Mouse (Mus musculus) intestine, embryonic 14.5 days (tissue): ENCODE data around the gene Ccdc182. TPM values are rescaled to one million over a fixed set of nuclear protein-coding genes. Genes with fewer than 3 reads are reported as not detected.

Experiments
- ATAC-seq: fragments of 200-750 bp; cut with Nextera tagmentation; replicated peaks from 2 replicates; pipeline ENCODE4 v1.8.0; 2017; ENCODE audit warnings: low read depth, moderate number of reproducible peaks, moderate TSS enrichment, moderate library complexity; ENCODE audit not compliant: low FRiP score, low TSS enrichment
- DNase-seq: peaks from one replicate; pipeline ENCODE4 v3.0.0-alpha.2; 2018; ENCODE audit warnings: low spot score
- H3K27ac ChIP-seq: fragments of 300-500 bp; sonication (generic); 2 replicates; pipeline ENCODE4 v1.5.1; 2014; ENCODE audit warnings: low read depth, mild to moderate bottlenecking, control low read depth
- H3K27me3 ChIP-seq: fragments of 300-500 bp; sonication (generic); replicated peaks from 2 replicates; pipeline ENCODE4 v1.6.1; 2014; ENCODE audit warnings: low read length, control low read depth; ENCODE audit not compliant: control insufficient read depth, insufficient read depth
- H3K36me3 ChIP-seq: fragments of 300-500 bp; sonication (generic); 2 replicates; pipeline ENCODE4 v1.6.1; 2014; ENCODE audit warnings: low read length, control low read depth; ENCODE audit not compliant: control insufficient read depth, insufficient read depth
- H3K4me1 ChIP-seq: fragments of 300-500 bp; sonication (generic); replicated peaks from 2 replicates; pipeline ENCODE4 v1.6.1; 2014; ENCODE audit warnings: low read length, control low read depth, mixed read lengths; ENCODE audit not compliant: control insufficient read depth, insufficient read depth
- H3K4me2 ChIP-seq: fragments of 300-500 bp; sonication (generic); 2 replicates; pipeline ENCODE4 v1.6.1; 2014; ENCODE audit warnings: low read length
- H3K4me3 ChIP-seq: fragments of 300-500 bp; sonication (generic); 2 replicates; pipeline ENCODE4 v1.5.1; 2014; ENCODE audit warnings: low read depth, low read length, control low read depth, mixed read lengths
- H3K9ac ChIP-seq: fragments of 300-500 bp; sonication (generic); 2 replicates; pipeline ENCODE4 v1.6.1; 2014; ENCODE audit warnings: mild to moderate bottlenecking, low read length
- H3K9me3 ChIP-seq: fragments of 300-500 bp; sonication (generic); 2 replicates; pipeline ENCODE4 v1.6.1; 2016; ENCODE audit warnings: low read length, control low read depth; ENCODE audit not compliant: control insufficient read depth
- WGBS: fragments of 180-500 bp; shearing (Covaris S2); extraction: QIAGEN DNeasy Blood & Tissue Kit; methylation state at CpG from one replicate; pipeline ENCODE4 v1.1.7; 2014; 5-methylcytosine and 5-hydroxymethylcytosine counted together
- polyA plus RNA-seq: library from polyadenylated mRNA; unstranded; fragments of >200 nt; fragmentation: Nextera tagmentation; extraction: Ambion mirVana; gene quantifications from 2 replicates; pipeline ENCODE4 v1.2.1, GENCODE M21; 2014

Gene Ccdc182
- polyA plus RNA-seq, 1 experiment from 2014 or later: not detected

GRCm38 (mm10) chr11:88288400-88288799, 5.5 kb upstream of the Ccdc182 start:
- DNase-seq: no peak
- Histone ChIP-seq H3K9ac (no peak overlapping the region), H3K4me1 (0 out of 2 replicates have a peak, but pooled peaks cover 3% of the 10 kb centered on the region), H3K36me3 (no peaks in the 10 kb centered on the region), H3K9me3 (no peaks in the 10 kb centered on the region), H3K27me3 (no peaks in the 10 kb centered on the region), H3K4me3 (no peak overlapping the region), H3K27ac (no peak overlapping the region), H3K4me2 (no peak overlapping the region)
- WGBS: 28% methylated on average over 11 of the region's 11 CpGs
- ATAC-seq: no peak

GRCm38 (mm10) chr11:88288805-88289340, 5.0 kb upstream of the Ccdc182 start:
- H3K36me3 ChIP-seq: no peaks in the 10 kb centered on the region
- DNase-seq (no peak), ATAC-seq (no peak)
- WGBS: 36% methylated on average over 12 of the region's 12 CpGs
- no peak overlapping the region for H3K9ac ChIP-seq
- H3K4me1 ChIP-seq: 0 out of 2 replicates have a peak, but pooled peaks cover 3% of the 10 kb centered on the region
- H3K4me2 ChIP-seq: no peak overlapping the region
- no peak overlapping the region for H3K27ac ChIP-seq
- no peak overlapping the region for H3K4me3 ChIP-seq
- no peaks in the 10 kb centered on the region for H3K9me3 ChIP-seq
- H3K27me3 ChIP-seq: peaks cover 3% of the 10 kb centered on the region; the same call in 1 of the 2 replicates

- WGBS: 62% methylated on average over 4 of the region's 4 CpGs
Measured at GRCm38 (mm10) chr11:88291245-88291644, 2.6 kb upstream of the Ccdc182 start.

GRCm38 (mm10) chr11:88291688-88292087, 2.2 kb upstream of the Ccdc182 start:
- H3K4me2 ChIP-seq: no peak overlapping the region
- no peaks in the 10 kb centered on the region for H3K9me3 ChIP-seq
- H3K36me3 ChIP-seq: no peaks in the 10 kb centered on the region
- peaks cover 12% of the 10 kb centered on the region; the same call in 1 of the 2 replicates for H3K27me3 ChIP-seq
- H3K9ac ChIP-seq: no peak overlapping the region
- DNase-seq: no peak
- no peak overlapping the region for H3K27ac ChIP-seq
- H3K4me1 ChIP-seq: peaks cover 6% of the 10 kb centered on the region; the same call in 1 of the 2 replicates
- H3K4me3 ChIP-seq: no peak overlapping the region
- WGBS: 42% methylated on average over 4 of the region's 4 CpGs
- no peak for ATAC-seq

More at GRCm38 (mm10) chr11:88291245-88291644, 2.6 kb upstream of the Ccdc182 start:
- peaks cover 12% of the 10 kb centered on the region; the same call in 1 of the 2 replicates for H3K27me3 ChIP-seq
- H3K4me1 ChIP-seq: peaks cover 6% of the 10 kb centered on the region; the same call in 1 of the 2 replicates
- no peaks in the 10 kb centered on the region for H3K36me3 ChIP-seq
- H3K4me2 ChIP-seq: no peak overlapping the region
- H3K9me3 ChIP-seq: no peaks in the 10 kb centered on the region
- no peak overlapping the region for H3K9ac ChIP-seq
- ATAC-seq (no peak), DNase-seq (no peak)
- H3K27ac ChIP-seq: no peak overlapping the region
- no peak overlapping the region for H3K4me3 ChIP-seq

- H3K27ac ChIP-seq: no peak overlapping the region
Measured at GRCm38 (mm10) chr11:88294394-88294710, 494 bp downstream of the Ccdc182 start.

GRCm38 (mm10) chr11:88295298-88295697, 1.4 kb downstream of the Ccdc182 start:
- Histone ChIP-seq H3K4me2 (no peak overlapping the region), H3K9me3 (no peaks in the 10 kb centered on the region), H3K27me3 (peaks cover 12% of the 10 kb centered on the region; the same call in 1 of the 2 replicates), H3K36me3 (no peaks in the 10 kb centered on the region), H3K27ac (no peak overlapping the region), H3K4me1 (peaks cover 9% of the 10 kb centered on the region; the same call in 1 of the 2 replicates), H3K4me3 (no peak overlapping the region), H3K9ac (no peak overlapping the region)
- DNase-seq (no peak), ATAC-seq (no peak)
- WGBS: 54% methylated on average over 5 of the region's 5 CpGs

More at GRCm38 (mm10) chr11:88294394-88294710, 494 bp downstream of the Ccdc182 start:
- H3K9me3 ChIP-seq: no peaks in the 10 kb centered on the region
- no peak overlapping the region for H3K4me3 ChIP-seq
- 37% methylated on average over 17 of the region's 17 CpGs for WGBS
- no peak overlapping the region for H3K9ac ChIP-seq
- DNase-seq (no peak), ATAC-seq (no peak)
- peaks cover 9% of the 10 kb centered on the region; the same call in 1 of the 2 replicates for H3K4me1 ChIP-seq
- no peaks in the 10 kb centered on the region for H3K36me3 ChIP-seq
- peaks cover 12% of the 10 kb centered on the region; the same call in 1 of the 2 replicates for H3K27me3 ChIP-seq
- H3K4me2 ChIP-seq: peak overlapping the region; percentile 29

- Histone ChIP-seq H3K27me3 (peaks cover 14% of the 10 kb centered on the region; the same call in 1 of the 2 replicates), H3K27ac (no peak overlapping the region), H3K4me1 (peaks cover 9% of the 10 kb centered on the region; the same call in 1 of the 2 replicates), H3K9me3 (no peaks in the 10 kb centered on the region), H3K4me2 (no peak overlapping the region), H3K36me3 (no peaks in the 10 kb centered on the region), H3K4me3 (no peak overlapping the region), H3K9ac (no peak overlapping the region)
- 35% methylated on average over 4 of the region's 4 CpGs for whole genome bisulfite sequencing
- no peak for DNase-seq
- ATAC-seq: 0 out of 2 replicates have a peak, but pooled peaks have one; percentile 51
Measured at GRCm38 (mm10) chr11:88297526-88297925, 3.7 kb downstream of the Ccdc182 start.

GRCm38 (mm10) chr11:88299345-88299744, 5.5 kb downstream of the Ccdc182 start:
- ATAC-seq (no peak), DNase-seq (no peak)
- no peaks in the 10 kb centered on the region for H3K36me3 ChIP-seq
- peaks cover 8% of the 10 kb centered on the region; the same call in 1 of the 2 replicates for H3K4me1 ChIP-seq
- no peak overlapping the region for H3K4me3 ChIP-seq
- no peak overlapping the region for H3K4me2 ChIP-seq
- H3K27me3 ChIP-seq: peaks cover 6% of the 10 kb centered on the region; the same call in 1 of the 2 replicates
- H3K9ac ChIP-seq: no peak overlapping the region
- no peaks in the 10 kb centered on the region for H3K9me3 ChIP-seq
- no peak overlapping the region for H3K27ac ChIP-seq
- WGBS: 83% methylated on average over 4 of the region's 4 CpGs

GRCm38 (mm10) chr11:88301619-88302018, 7.8 kb downstream of the Ccdc182 start:
- peak overlapping the region; percentile 18; the same call in 1 of the 2 replicates for H3K4me2 ChIP-seq
- ATAC-seq (no peak), DNase-seq (no peak)
- H3K4me3 ChIP-seq: no peak overlapping the region
- no peak overlapping the region for H3K27ac ChIP-seq
- no peak overlapping the region for H3K9ac ChIP-seq
- no peaks in the 10 kb centered on the region for H3K36me3 ChIP-seq
- WGBS: 53% methylated on average over 6 of the region's 6 CpGs
- no peaks in the 10 kb centered on the region for H3K9me3 ChIP-seq
- 0 out of 2 replicates have a peak, but pooled peaks cover 2% of the 10 kb centered on the region for H3K27me3 ChIP-seq
- H3K4me1 ChIP-seq: 0 out of 2 replicates have a peak, but pooled peaks cover 7% of the 10 kb centered on the region
